Mouse (Mus musculus): ENCODE results near the gene Nsmce3. TPM values are rescaled to one million over a fixed set of nuclear protein-coding genes. Genes with fewer than 3 reads are reported as not detected.

The Nsmce3 gene
- polyA plus RNA-seq, 1 experiment, result 5.8 TPM

DNA sequence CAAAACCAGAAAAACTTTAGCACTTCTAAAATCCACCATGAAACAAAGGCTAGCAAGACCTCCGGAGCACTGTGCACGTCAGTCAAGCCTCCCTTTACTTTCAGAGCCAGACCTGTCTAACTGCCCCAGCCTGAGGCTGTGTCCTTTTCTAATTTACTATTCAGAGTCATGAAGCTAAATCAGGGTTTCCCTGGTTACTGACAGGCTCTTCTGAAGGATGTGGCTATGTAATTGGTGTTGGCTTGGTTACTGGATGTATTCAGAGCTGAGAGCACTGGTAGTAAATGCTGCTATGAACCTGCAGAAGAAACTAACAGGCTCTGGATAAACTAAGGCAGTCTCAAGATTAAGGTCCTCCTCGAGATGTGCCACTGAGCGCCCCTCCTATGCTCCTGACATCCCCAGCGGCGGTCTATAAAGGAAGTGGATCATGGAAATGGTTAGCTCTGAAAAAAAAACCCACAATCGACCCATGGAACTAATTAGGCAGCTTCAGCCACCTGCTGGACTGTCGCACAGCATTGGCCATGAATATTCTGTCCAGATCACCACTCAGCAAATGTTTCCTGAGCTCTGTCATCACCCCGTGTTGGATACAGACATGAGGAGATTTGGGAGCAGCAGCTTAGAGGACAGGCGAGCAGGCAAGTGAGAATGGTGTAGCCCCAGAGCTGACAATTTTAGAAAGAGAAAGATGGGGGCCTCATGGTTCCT is 31.7 kb downstream of the Nsmce3 start:
- H3K9me3 ChIP-seq (replicated peaks; ENCODE audit: control insufficient read depth, insufficient read depth, low read length, poor library complexity, severe bottlenecking), result no peaks in the 10 kb centered on the region
- H3K9ac ChIP-seq (ENCODE audit: low read depth, poor library complexity, severe bottlenecking), result no peak overlapping the region
- H3K27me3 ChIP-seq (ENCODE audit: control insufficient read depth, insufficient read depth, low read length, poor library complexity, severe bottlenecking), result no peaks in the 10 kb centered on the region
- no peak overlapping the region for H3K27ac ChIP-seq (ENCODE audit: insufficient read depth, low read length)
- TF ChIP-seq POLR2A (IDR thresholded peaks at IDR 0.05; ENCODE audit: insufficient read depth, low read length), result no peak
- no peak for TF ChIP-seq EP300 (IDR thresholded peaks at IDR 0.05; ENCODE audit: insufficient read depth, low read depth, low read length)
- TF ChIP-seq CTCF (IDR thresholded peaks at IDR 0.05; ENCODE audit: low read depth, low read length), result no peak
- H3K4me3 ChIP-seq (ENCODE audit: low read depth, low read length), result no peak overlapping the region
- H3K4me1 ChIP-seq (ENCODE audit: control insufficient read depth, insufficient read depth, low read length), result peaks cover 3% of the 10 kb centered on the region
- no peaks in the 10 kb centered on the region for H3K36me3 ChIP-seq (ENCODE audit: control insufficient read depth, insufficient read depth, low read length, poor library complexity, severe bottlenecking)

DNA sequence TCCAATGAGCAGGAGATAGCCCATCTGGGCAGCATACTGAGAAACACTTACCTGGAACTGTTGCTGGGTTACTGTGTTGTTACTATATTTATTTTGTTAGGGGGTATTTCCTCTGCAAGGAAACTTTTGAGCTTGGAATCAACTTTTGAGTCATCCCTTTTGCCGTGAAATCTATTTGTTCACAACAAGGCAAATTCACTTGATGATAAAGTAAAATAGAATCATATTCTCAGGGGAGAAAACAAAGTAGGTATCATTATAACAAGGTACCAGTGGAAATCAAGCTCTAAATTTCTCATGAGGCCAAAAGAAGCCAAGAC is 32.3 kb downstream of the Nsmce3 start:
- Histone ChIP-seq H3K4me1 (ENCODE audit: control insufficient read depth, insufficient read depth, low read length) (peaks cover 3% of the 10 kb centered on the region), H3K4me3 (ENCODE audit: low read depth, low read length) (peak overlapping the region; percentile 59; the same call in 1 of the 2 replicates), H3K36me3 (ENCODE audit: control insufficient read depth, insufficient read depth, low read length, poor library complexity, severe bottlenecking) (no peaks in the 10 kb centered on the region), H3K27ac (ENCODE audit: insufficient read depth, low read length) (peak overlapping the region; percentile 69; the same call in 1 of the 2 replicates), H3K27me3 (ENCODE audit: control insufficient read depth, insufficient read depth, low read length, poor library complexity, severe bottlenecking) (no peaks in the 10 kb centered on the region), H3K9me3 (replicated peaks; ENCODE audit: control insufficient read depth, insufficient read depth, low read length, poor library complexity, severe bottlenecking) (no peaks in the 10 kb centered on the region), H3K9ac (ENCODE audit: low read depth, poor library complexity, severe bottlenecking) (peak overlapping the region; percentile 67)
- TF ChIP-seq POLR2A (IDR thresholded peaks at IDR 0.05; ENCODE audit: insufficient read depth, low read length) (no peak), EP300 (IDR thresholded peaks at IDR 0.05; ENCODE audit: insufficient read depth, low read depth, low read length) (no peak), CTCF (IDR thresholded peaks at IDR 0.05; ENCODE audit: low read depth, low read length) (no peak)

DNA sequence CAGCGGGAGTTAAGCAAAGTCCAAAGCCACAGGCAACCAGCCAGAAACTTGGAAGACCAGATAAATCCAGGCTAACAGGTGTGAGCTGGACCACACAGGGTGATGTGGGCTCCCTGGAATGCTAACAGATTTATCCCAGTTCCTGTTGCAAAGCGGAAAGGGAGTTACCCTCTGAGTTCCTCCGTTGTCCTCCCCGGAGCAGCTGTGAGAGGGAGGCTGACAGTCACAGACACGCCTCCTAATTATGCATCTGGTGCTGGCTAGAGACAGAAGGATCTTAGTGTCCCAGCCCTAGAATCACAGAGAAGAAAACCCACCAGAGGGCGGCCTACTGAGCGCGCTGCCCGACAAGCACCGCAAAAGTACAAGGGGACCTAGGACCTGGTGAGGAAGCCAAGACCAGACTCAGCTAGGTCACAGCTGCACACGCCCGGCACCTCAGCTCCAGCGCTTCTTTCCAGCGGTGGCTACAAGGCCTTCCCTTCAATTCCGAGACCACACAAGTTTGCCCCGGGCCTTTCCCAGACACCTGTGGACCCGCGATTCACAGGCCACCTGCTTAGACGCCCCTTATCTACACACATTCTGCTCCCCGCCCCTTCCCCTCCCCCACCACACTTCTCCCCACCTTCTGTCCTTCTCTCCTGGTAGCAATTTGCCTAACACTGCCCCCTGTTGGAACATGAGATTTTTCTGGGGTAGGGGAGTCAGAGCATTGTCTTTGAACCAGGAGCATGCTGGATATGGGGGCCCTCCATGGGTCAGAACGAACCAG is 32.8 kb downstream of the Nsmce3 start:
- Histone ChIP-seq H3K9me3 (replicated peaks; ENCODE audit: control insufficient read depth, insufficient read depth, low read length, poor library complexity, severe bottlenecking) (peaks cover 2% of the 10 kb centered on the region; the same call in 1 of the 2 replicates), H3K27ac (ENCODE audit: insufficient read depth, low read length) (peak overlapping the region; percentile 91), H3K27me3 (ENCODE audit: control insufficient read depth, insufficient read depth, low read length, poor library complexity, severe bottlenecking) (no peaks in the 10 kb centered on the region), H3K36me3 (ENCODE audit: control insufficient read depth, insufficient read depth, low read length, poor library complexity, severe bottlenecking) (no peaks in the 10 kb centered on the region), H3K4me1 (ENCODE audit: control insufficient read depth, insufficient read depth, low read length) (peaks cover 3% of the 10 kb centered on the region), H3K9ac (ENCODE audit: low read depth, poor library complexity, severe bottlenecking) (peak overlapping the region; percentile 67), H3K4me3 (ENCODE audit: low read depth, low read length) (peak overlapping the region; percentile 59)
- TF ChIP-seq POLR2A (IDR thresholded peaks at IDR 0.05; ENCODE audit: insufficient read depth, low read length) (no peak), CTCF (IDR thresholded peaks at IDR 0.05; ENCODE audit: low read depth, low read length) (peak; percentile 23), EP300 (IDR thresholded peaks at IDR 0.05; ENCODE audit: insufficient read depth, low read depth, low read length) (peak; percentile 88)

DNA sequence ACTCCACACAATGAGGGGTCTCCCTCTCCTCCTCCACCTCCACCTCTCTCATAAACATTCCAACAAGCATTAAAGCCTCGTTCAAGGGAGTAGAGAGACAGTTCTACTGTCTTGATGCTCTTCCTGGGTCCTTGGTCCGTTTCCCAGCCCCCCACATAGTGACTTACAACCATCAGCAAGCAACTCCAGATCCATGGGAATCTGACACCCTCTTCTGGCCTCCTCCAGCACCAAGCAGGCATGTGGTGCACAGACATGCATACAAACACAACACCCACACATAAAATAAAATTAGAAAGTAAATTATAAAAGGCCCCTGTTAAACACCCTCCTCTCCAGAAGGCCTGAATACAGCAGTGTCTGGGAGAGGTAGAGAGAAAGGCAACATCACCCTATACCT is 33.5 kb downstream of the Nsmce3 start:
- TF ChIP-seq EP300 (IDR thresholded peaks at IDR 0.05; ENCODE audit: insufficient read depth, low read depth, low read length) (no peak), POLR2A (IDR thresholded peaks at IDR 0.05; ENCODE audit: insufficient read depth, low read length) (no peak), CTCF (IDR thresholded peaks at IDR 0.05; ENCODE audit: low read depth, low read length) (no peak)
- H3K9ac ChIP-seq (ENCODE audit: low read depth, poor library complexity, severe bottlenecking), result no peak overlapping the region
- H3K9me3 ChIP-seq (replicated peaks; ENCODE audit: control insufficient read depth, insufficient read depth, low read length, poor library complexity, severe bottlenecking), result peaks cover 6% of the 10 kb centered on the region
- no peaks in the 10 kb centered on the region for H3K27me3 ChIP-seq (ENCODE audit: control insufficient read depth, insufficient read depth, low read length, poor library complexity, severe bottlenecking)
- no peaks in the 10 kb centered on the region for H3K36me3 ChIP-seq (ENCODE audit: control insufficient read depth, insufficient read depth, low read length, poor library complexity, severe bottlenecking)
- H3K4me1 ChIP-seq (ENCODE audit: control insufficient read depth, insufficient read depth, low read length), result peaks cover 3% of the 10 kb centered on the region
- peak overlapping the region; percentile 37 for H3K27ac ChIP-seq (ENCODE audit: insufficient read depth, low read length)
- H3K4me3 ChIP-seq (ENCODE audit: low read depth, low read length), result peak overlapping the region; percentile 59

DNA sequence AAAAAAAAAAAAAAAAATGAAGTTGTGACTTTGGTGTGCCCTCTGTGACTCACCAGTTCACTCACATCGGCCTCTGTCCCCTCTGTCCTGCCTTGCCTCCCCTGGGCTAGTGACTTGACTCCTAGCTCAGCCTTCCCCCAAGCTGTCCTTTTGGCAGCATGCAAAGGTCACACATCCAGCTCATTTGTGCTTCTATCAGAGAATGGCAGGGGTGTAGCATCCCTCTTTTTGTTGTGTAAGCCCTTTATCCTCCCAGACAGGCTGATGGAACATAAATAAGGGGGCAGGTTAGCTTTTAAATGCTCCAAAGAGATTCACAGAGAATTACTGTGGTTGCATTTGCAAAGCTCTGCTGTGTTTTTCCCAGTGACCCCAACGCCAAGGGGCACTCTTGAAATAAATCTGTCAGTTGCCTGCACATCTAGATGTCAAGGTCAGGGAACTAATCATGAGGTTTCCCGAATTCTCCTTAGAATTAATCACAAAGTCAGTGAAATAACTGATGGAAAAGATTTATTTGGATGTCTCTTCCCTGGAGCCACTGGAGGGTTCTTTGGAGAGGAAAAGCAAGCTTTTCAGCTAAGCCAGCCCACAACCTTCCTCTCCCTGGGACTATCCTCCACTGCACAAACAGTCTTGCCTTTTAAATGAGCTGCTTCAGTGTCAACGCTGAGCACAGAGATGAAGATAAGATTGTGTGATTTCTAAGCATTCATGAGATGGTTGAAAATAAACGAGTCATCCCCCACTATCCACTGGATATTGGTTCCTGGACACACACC is 42.4 kb downstream of the Nsmce3 start:
- Histone ChIP-seq H3K36me3 (ENCODE audit: control insufficient read depth, insufficient read depth, low read length, poor library complexity, severe bottlenecking) (no peaks in the 10 kb centered on the region), H3K9me3 (replicated peaks; ENCODE audit: control insufficient read depth, insufficient read depth, low read length, poor library complexity, severe bottlenecking) (peaks cover 6% of the 10 kb centered on the region), H3K27me3 (ENCODE audit: control insufficient read depth, insufficient read depth, low read length, poor library complexity, severe bottlenecking) (no peaks in the 10 kb centered on the region), H3K4me3 (ENCODE audit: low read depth, low read length) (no peak overlapping the region), H3K9ac (ENCODE audit: low read depth, poor library complexity, severe bottlenecking) (no peak overlapping the region), H3K27ac (ENCODE audit: insufficient read depth, low read length) (peak overlapping the region; percentile 69), H3K4me1 (ENCODE audit: control insufficient read depth, insufficient read depth, low read length) (peaks cover 4% of the 10 kb centered on the region)
- TF ChIP-seq EP300 (IDR thresholded peaks at IDR 0.05; ENCODE audit: insufficient read depth, low read depth, low read length) (peak; percentile 90), CTCF (IDR thresholded peaks at IDR 0.05; ENCODE audit: low read depth, low read length) (no peak), POLR2A (IDR thresholded peaks at IDR 0.05; ENCODE audit: insufficient read depth, low read length) (no peak)

All from ES-Bruce4 (cell line).